Mouse (Mus musculus): ENCODE data around the gene Auts2. TPM values are rescaled to one million over a fixed set of nuclear protein-coding genes. Genes with fewer than 3 reads are reported as not detected.
A peak's percentile ranks its signal among the peaks of the same experiment; 100 is the strongest.

Gene Auts2
- total RNA-seq, 2 experiments from 2014 or later = 33.6 to 40.6 TPM

- peak in 1 of 2 experiments; percentile 38 for DNase-seq
Measured at GRCm38 (mm10) chr5:131606786-131607185, 936.4 kb downstream of the Auts2 start.

GRCm38 (mm10) chr5:131601934-131602692 lies 941.0 kb downstream of the Auts2 start:
- DNase-seq = no peak

- DNase-seq = peak; percentile 97
Measured at GRCm38 (mm10) chr5:131600325-131601125, 942.6 kb downstream of the Auts2 start.

GRCm38 (mm10) chr5:131597503-131597902 lies 945.6 kb downstream of the Auts2 start:
- DNase-seq = peak in 1 of 2 experiments; percentile 61

GRCm38 (mm10) chr5:131596591-131596990 lies 946.6 kb downstream of the Auts2 start:
- no peak for DNase-seq

GRCm38 (mm10) chr5:131595730-131596129 lies 947.4 kb downstream of the Auts2 start:
- no peak for DNase-seq

GRCm38 (mm10) chr5:131594597-131594996 lies 948.5 kb downstream of the Auts2 start:
- DNase-seq = no peak

GRCm38 (mm10) chr5:131593261-131593660 lies 949.9 kb downstream of the Auts2 start:
- DNase-seq = no peak

GRCm38 (mm10) chr5:131589948-131590467 lies 953.1 kb downstream of the Auts2 start:
- no peak for DNase-seq

- no peak for DNase-seq
Measured at GRCm38 (mm10) chr5:131586332-131586700, 956.8 kb downstream of the Auts2 start.

- no peak for DNase-seq
Measured at GRCm38 (mm10) chr5:131585684-131586331, 957.3 kb downstream of the Auts2 start.

- DNase-seq = no peak
Measured at GRCm38 (mm10) chr5:131584260-131585135, 958.6 kb downstream of the Auts2 start.

- no peak for DNase-seq
Measured at GRCm38 (mm10) chr5:131581110-131582050, 961.8 kb downstream of the Auts2 start.

- DNase-seq = no peak
Measured at GRCm38 (mm10) chr5:131578737-131579136, 964.4 kb downstream of the Auts2 start.

GRCm38 (mm10) chr5:131575733-131576265 lies 967.3 kb downstream of the Auts2 start:
- no peak for DNase-seq

- DNase-seq = no peak
Measured at GRCm38 (mm10) chr5:131575086-131575514, 968.0 kb downstream of the Auts2 start.

GRCm38 (mm10) chr5:131574469-131575085 lies 968.6 kb downstream of the Auts2 start:
- DNase-seq = no peak

GRCm38 (mm10) chr5:131573296-131574177 lies 969.6 kb downstream of the Auts2 start:
- DNase-seq = no peak
